Mouse (Mus musculus): ENCODE results near the gene Sema4b.

Gene Sema4b

DNA sequence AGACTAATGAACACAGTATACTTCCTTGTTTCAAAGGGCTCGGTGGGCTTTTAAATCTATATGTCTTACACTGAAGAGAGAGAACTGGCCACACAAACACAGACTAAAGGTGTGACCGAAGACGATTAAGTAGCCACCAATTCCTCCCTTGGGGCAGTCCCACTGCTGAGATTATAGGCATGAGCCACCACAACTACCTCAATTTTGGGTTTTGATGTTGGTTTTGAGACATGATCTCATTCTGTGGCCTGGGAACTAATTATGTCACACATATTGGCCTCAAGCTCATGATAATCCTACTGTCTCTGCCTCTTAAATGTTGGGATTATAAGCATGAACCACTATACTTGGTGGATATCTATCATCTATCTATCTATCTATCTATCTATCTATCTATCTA, 9.2 kb upstream of the Sema4b start:
- in situ Hi-C loops (cut with MboI, MseI), result no loop called here

DNA sequence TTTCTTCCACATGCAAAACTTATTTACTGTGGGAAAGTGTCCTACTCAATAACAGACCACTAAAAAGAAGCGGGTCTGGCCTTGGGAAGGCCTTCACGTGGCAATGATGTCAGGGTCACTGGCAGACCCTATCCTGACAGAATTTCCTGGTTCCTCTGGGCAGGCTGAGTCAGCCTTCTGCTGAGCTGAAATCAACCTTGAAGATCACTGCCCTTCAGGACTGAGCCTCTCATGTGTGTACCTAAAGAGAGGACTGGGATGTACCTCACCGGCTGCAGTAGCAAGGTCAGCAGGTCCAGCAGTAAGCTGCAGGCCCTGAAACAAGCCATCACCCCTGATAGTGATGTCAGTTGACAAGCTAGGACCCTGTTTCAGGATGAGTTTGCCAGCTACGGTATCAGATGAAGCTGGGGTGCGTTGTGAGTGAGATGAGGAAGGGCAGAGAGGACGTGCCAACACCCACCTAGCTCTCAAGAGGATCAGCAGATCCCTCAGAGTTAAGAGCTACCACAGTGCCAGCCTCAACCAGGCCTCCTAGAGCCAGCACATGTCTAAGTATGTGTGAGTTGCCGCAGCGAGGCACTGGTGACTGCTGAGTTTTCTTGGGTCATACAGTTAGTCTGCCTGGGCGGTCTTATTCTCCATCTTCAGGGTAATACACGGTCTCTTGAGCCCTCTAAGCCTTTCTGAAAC, 8.5 kb upstream of the Sema4b start:
- in situ Hi-C loops (cut with MboI, MseI), result no loop called here

DNA sequence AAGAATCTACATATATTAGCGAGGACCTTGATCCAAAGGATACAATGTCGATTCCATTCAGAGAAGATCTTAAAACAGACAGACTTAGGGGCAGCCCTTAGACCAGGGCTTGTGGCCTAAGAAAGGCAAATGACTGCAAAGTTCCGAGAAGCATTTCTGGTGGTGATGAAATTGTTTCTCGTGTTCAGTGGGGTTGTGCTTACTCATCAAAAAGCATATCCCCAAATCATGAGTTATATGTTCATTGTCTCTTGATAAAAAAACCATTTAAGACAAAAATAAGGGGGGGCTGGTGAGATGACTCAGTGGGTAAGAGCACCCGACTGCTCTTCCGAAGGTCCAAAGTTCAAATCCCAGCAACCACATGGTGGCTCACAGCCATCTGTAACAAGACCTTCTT, 7.3 kb upstream of the Sema4b start:
- in situ Hi-C loops (cut with MboI, MseI), result no loop called here

DNA sequence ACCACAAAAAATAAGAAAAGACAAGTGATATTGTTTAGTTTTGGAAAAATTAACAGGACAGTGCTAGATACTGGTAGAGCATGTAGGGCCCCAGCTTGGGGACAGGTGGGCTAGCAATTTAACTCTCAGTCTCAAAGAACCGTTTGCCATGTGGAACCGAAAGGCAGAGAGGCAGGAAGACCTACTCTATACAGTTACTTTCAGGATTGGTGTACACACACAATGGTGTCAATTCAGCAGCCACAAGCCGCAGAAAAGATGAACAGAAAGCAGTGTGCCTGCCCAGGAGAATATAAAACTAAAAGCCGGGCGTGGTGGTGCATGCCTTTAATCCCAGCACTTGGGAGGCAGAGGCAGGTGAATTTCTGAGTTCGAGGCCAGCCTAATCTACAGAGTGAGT, 6.9 kb upstream of the Sema4b start:
- in situ Hi-C loops (cut with MboI, MseI), result no loop called here

DNA sequence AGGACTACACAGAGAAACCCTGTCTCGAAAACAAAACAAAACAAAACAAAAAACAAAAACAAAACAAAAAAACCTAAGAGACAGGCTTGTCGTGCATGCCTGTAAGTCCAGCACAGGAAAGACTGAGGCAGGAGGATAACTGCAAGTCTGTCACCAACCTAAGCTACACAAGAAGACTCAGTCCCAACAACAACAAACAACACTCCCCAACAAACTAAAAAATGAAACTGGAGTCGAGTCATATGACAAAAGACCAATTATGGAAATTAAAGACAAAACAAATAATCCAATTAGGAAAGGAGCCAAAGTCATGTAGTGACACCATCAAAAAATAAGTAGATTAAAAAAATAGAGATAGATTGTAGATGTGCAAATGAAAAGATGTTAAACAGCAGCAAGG, 6.4 kb upstream of the Sema4b start:
- in situ Hi-C loops (cut with MboI, MseI), result no loop called here

DNA sequence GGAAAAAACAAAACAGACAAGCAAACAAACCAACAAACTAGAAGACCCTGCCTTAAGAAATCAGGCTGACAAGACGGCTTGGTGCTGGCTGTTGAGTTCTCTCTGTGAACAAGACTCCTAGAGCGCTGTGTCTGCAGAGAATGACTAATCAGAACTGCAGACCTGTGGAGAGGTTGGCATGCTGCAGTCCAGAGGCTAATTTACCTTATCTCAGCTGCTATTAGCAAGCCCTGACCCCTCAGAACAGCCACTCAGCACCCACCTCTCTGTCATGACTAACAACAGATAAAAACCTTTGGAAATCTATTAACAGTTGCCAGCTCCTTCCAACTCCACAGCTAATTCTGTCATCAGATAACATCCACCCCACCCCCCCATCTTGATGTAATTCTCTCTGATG, 5.6 kb upstream of the Sema4b start:
- in situ Hi-C loops (cut with MboI, MseI), result no loop called here

DNA sequence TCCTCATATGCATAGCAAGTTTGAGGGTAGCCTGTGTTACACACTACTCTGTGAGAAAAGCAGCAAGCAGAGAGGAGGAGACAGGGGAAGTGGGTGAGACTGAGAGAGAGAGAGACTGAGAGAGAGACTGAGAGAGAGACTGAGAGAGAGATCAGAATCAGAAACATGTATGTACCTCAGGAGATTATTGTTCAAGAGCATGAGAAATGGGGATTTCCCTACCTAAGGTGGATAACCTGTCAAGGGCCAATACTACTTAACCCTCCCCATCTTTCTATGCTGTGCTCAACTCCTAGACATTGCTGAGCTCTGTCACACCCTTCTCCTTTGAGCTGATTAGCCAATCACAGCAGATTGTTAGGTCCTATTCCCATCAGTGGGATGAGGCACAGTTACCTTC, 4.5 kb upstream of the Sema4b start:
- in situ Hi-C loops (cut with MboI, MseI), result no loop called here

DNA sequence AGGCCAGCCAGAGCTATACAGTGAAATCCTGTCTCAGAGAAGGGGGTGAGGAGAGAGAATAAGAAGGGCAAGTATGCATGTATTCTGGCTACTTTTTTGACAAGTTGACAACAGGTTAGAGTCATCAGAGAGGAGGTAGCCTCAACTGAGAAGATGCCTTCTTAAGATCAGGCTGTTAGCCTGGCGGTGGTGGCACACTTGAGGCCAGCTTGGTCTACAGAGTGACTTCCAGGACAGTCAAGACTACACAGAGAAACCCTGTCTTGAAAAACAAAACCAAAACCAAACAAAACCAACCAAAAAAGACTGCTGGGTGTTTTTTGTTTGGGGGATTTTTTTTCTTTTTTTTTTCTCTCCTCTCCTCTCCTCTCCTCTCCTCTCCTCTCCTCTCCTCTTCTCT, 3.2 kb upstream of the Sema4b start:
- in situ Hi-C loops (cut with MboI, MseI), result no loop called here

DNA sequence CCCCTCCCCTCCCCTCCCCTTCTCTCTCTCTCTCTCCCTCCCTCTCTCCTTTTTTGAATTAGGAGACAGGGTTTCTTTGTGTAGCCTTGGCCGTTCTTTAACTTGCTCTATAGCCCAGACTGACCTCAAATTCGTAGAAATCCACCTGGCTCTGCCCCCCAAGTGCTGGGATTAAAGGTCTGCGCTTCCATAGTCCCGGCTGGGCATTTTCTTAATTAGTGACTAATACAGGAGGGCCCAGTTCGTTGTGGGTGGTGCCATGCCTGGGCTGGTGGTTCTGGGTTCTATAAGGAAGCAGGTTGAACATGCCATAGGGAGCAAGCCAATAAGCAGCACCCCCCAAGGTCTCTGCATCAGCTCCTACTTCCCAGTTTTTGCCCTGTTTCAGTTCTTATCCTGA, 2.7 kb upstream of the Sema4b start:
- in situ Hi-C loops (cut with MboI, MseI), result no loop called here

DNA sequence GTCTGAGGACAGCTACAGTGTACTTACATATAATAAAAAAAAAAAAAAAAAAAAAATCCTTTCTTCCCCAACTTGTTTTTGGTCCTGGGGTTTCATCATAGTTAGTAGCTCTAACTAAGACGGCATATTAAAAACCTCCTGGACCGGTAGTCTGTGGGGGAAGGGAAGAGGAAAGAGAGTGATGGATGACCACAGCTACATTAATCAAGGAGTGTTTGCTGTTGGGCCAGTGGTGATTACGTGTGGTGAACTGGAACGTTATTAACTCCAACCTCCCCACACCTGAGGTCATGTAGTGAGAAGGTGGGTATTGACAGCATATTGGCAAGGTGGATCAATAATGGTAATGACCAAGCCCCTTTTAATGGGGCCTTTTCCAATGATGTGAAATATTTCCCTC, 2.1 kb upstream of the Sema4b start:
- in situ Hi-C loops (cut with MboI, MseI), result no loop called here

DNA sequence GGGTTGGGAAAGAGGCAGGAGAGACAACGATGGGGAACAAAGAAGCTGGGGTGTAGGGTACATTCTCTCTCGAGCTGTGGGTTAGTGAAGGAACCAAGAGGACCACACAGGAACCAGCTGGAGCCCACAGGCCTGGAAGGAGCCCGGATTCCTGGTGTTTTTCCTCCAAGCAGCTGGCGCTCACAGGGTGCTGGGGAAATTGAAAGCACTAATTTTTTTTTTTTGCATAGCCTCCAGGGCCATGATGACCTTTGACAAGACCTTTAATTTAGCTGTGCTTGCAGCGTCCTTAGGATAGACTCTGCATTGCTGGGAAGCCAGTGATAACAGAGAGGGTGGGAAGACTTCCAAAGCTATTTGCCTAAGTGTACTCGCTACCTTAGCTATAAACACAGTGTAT, 1.7 kb upstream of the Sema4b start:
- in situ Hi-C loops (cut with MboI, MseI), result no loop called here

DNA sequence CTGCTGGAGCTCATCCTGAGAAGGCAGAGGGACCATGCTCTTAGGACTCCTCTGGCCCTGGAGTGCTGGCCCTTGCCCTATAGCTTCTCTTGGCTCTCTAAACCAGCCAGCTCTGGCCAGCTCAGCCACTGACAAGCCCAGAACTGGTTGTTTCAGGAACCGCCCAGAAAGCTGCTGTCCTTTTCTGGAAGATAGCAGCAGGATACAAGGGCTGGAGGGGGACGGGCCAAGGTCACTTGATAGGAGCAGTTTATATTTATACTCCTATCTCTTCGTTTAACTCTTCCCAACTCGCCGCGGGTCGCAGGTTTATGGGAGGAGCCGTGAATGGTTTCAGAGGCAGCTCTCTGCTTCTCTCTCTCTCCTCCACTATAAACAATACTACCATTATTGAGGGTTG, 620 bp upstream of the Sema4b start:
- in situ Hi-C loops (cut with MboI, MseI), result no loop called here

DNA sequence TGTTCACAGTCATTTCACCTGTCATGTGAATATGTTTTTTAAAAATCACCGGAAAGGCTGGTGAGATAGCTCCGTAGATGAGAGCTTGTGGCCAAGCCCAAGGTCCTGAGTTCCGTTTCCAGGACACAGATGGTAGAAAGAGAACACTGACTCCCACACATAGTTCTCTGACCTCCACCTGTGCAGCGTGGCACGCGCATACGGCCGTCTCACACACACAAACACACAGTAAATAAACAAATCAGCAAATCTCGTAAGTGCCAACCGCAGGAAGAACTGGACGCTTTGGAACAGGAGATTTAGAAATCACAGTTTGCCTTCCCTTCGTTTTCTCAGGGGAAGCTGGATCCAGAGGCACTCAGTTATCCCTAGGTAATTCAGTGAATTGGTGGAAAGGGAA, 860 bp downstream of the Sema4b start:
- in situ Hi-C loops (cut with MboI, MseI), result no loop called here

DNA sequence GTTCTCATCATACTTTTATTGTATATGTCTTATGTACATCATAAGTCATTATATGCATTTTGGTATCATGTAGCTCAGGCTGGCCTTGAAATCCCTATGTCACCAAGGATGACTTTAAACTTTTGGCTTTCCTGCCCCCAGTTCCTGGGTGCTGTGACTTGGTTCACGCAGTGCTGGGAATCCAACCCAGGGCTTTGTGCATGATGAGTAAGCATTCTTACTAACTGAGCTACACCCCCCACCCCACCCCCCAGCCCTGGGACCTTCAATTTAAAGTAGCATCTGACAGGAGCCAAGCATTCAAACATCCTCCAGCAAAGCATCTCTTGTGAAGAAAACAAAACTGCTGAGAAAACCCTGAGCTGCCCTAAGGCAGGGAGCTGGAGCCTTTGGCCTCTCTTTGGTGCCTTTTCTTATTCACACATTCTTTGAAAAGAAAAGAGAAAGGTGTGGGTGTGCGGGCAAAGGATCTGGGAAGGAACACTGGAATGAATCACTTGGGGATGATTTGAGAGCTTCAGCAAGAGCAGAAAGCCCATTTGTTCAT, 2.0 kb downstream of the Sema4b start:
- in situ Hi-C loops (cut with MboI, MseI), result no loop called here

DNA sequence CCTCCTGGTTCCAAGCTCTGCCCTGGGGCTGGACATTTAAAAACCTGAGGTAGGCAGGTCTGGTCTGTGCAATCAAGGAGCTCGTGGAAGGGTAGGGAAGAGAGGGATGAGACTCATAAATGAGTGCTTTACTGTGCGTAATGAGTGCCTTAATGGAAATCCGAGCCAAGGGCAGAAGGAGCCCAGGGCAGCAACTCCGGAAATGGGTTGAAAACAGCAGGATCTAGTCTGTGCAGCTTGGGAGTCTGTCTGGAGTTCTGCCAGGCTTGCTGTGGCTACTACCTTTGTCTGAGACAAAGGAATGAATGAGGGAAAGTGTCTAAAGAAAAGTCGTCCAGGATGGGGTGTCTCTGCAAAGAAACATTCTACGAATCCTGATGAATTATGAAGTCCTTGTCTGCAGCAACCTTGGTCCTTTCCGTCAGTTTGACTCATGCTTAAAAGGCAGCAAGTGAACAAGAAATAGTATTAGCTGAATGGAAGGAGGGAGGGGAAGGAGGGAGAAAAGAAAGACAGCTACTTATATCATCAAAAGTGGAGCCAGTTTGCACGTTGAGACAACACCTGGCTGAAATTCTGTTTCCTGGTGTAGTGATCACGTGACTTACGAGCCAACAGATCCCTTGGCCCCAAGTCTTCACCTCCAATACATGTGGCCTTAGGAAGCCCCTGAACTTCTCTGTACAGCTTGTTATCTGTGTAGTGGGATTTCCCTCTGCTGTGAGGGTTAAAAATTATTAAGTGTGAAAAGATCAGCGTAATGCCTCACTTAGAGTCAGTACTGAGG, 2.7 kb downstream of the Sema4b start:
- in situ Hi-C loops (cut with MboI, MseI), result no loop called here

DNA sequence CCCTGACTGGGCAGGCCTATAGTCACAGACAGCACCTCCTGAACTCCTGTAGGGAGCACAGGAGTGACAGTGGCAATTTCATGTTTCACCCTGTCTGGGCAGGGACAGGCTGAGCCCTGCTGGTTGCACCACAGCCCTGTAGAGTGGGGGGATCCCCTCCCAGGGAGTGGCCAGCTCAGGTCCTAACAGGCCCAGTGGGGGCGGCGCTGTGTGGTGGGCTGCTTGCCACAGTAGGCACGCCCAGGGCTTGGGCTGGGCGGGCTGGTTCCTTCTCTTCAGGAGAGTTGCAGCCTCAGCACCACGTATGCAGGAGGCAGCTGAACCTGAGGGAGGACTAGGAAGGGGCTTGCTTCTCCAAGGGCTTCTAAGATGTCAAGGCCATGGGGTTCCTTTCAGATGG, 4.8 kb downstream of the Sema4b start:
- in situ Hi-C loops (cut with MboI, MseI), result no loop called here

DNA sequence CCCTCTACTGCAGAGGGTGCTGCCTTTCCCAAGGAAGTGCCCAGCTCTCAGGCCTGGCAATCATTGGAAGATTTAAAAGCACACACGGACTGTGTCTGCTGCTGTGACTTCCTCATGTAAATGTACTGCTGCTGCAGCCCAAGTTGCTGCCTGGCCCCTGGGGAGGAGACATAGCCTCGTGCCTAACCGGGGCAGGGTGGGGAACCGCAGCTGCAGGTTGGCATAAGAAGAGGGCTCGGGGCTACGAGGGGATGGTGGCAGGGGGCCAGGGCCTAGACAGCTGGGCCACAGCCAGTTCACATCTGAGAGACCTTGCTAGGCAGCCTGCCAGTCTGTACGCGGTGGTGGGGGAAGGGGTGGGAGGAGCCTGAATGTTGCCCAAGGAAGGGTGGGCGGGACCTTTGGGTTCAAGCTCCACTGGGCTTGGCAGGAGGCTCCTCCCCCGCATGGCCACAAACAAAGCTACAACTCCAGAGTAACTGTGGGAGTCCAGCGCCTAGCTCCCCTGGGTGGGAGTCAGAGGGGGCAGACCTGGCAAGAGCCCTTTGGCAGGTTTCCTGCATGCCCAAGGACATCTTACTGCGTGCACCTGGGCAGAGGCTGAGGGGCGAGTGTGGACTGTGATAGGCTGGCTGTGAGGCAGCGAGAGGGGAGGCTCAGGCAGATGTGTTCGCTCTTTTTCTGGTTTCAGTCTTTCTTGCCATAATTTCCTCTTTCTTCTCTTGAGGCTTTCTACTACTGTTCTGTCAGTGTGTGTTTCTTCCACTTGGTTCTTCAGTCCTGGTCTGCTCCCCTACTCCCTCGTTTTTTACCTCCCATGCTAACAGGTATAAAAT, 5.8 kb downstream of the Sema4b start:
- in situ Hi-C loops (cut with MboI, MseI), result no loop called here

DNA sequence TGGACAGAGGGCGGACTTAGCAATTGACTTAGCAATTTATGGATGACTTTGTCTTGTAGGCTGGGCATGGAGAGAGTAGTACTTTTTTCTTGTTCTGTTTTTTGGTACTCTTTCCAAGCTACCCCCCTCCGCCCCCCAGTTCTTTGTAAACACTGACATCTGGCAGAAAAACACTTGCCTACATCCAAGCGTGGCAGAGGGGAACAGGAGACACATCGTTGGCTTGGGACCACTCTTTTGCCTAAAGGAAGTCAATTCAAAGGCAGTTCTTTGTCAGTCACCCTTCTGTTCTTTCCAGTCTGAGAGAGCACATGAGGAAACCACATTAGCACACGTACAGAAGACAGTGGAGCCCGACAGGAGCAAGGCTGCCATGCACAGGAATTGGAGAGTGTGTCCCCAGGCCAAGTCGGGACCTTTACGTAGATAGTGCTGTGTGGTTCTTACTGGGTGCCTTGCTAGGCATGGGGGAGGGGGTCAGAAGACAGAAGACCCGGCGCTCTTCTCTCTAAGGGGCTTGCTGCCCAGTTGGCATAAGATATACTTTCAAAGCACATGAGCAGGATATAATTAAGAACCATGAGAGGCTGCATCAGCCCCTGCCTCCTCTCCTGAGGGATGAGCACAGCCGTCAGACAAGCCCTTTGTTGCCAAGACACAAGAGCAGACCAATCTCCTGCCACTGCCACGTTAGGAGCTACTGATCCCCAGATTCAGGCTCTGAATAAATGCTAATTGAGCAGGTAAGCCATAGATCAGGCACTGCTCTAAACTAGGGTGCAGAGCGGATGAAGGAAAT, 7.5 kb downstream of the Sema4b start:
- in situ Hi-C loops (cut with MboI, MseI), result no loop called here

DNA sequence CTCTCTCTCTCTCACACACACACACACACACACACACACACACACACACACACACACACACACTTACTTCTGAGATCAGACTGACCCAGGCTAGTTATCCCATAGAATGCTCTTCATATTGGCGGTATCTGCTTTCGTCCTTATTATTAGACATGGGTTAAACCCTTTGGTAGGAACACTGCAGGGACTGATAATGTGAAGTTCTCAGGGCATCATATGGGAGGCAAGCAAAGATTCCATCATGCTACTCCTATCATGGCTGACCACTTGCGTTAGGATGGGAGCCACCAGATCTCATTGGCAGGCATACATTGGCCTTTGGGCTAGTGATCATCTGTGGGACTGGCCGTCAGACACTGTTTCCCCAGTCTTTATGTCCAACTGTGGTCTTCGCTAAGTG, 8.5 kb downstream of the Sema4b start:
- in situ Hi-C loops (cut with MboI, MseI), result no loop called here

DNA sequence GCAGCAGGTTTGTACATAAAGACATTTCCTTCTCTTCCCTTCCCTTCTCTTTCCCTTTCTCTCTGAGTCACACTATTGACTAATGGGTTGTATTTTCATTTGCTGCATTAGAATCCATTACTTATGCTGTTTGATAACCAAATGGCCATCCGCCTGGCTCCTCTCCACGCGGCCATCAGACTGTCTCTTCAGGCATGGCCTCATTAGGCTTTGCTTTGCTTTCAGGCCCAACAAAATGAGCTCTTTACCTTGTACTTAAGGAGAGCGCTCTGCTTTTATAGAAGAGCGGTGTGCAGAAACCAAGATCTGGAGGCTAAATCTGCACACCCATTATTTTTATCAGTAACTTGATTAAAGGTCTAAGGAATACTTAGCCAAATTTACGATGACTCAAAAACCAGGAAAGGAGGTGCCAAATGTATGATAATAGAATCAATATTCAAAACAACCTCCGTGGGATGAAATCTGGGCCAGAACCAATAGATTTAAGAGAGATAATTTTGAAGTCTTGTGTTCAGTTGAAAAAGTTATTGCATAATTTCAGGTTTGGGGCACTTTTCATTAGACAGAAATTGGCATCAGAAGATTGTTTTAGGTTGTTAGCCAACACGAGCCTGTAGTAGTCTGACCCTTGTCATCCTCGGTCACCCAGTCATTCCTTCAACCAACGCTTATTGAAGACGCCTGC, 9.1 kb downstream of the Sema4b start:
- in situ Hi-C loops (cut with MboI, MseI), result no loop called here

DNA sequence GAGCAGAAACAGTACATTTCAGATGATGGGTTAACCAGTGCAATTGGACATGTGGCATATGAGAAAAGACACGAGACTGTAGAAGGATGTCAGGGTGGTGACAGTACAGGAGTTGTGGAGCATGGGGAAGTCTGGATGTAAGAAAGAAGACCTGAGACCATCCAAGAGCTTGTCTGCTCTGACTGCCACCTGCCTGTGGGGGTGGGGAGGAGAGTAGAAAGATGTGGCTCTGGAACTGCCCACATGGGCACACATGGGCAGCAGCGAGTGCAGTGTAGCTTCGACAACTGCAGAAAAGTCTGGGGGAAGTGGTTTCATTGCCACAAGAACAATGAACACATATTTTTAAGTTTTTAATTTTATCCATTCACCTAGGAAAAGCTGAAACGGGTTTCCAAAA, 10.7 kb downstream of the Sema4b start:
- in situ Hi-C loops (cut with MboI, MseI), result no loop called here
